8 mouse cellular contexts compared by ENCODE assay signal in the genomic region with DNA sequence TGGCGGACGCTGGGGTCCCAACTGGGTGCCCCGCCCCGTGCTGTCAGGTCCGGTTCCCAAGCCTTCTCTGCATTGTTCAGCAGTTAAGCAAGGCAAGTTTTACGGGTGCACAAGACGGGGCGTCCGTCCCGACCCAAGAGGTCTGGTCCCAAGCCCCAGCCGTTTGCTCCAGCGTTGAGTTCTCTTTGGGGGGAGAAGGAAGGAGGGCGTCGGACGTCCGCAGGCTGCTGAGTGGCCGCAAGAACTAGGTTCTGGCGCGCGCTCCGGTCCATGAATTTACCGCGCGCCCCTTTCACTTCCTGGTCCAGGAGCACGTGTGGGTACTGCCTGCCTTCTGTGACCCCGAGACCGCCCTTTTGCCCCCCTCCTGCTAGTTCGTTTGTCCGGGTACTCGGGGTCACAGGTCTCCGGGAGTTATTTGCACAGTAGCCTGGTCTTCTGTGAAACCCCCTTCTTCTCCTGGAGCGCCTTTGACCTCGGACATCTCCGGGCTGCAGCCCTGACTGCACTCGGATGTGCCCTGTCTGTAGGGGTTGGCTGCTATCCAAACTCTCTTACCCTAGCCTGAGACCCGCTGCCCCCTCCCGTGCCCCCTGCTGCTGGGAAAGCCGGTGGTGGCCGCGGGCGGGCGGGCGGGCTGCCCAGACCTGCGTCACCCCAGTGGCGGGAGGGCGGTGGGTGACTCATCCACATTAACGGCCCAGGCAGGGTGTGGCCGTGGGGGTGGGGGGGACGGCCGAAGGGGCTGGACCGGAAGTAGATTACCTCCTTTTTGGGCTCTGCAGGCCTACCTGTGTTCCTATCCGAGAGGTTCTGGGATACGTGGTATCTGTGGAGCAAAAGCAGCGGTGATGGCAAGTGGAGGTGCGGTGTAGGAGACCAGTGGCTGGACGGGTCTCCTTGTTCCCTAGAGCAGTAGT. TPM values are rescaled to one million over a fixed set of nuclear protein-coding genes. Genes with fewer than 3 reads are reported as not detected.
DNase-seq lines count a peak whose midpoint lies in the region; ATAC-seq lines count a peak whose summit lies in the region.

No protein-coding gene starts in this region.

- peak overlapping the region; percentile 60 for H3K4me3 ChIP-seq in embryonic facial prominence, embryonic 10.5 days
- peak overlapping the region; percentile 88 for H3K4me3 ChIP-seq in heart, embryonic 13.5 days
- peak overlapping the region; percentile 78 for H3K4me3 ChIP-seq in kidney, embryonic 16.5 days (ENCODE audit: low read length)

- intact Hi-C loops in left cerebral cortex, postnatal 36 days (cut with DNase I): no loop called here

- H3K36me3 ChIP-seq in embryonic facial prominence, embryonic 10.5 days (replicated peaks): peaks cover 43% of the 10 kb centered on the region
- H3K36me3 ChIP-seq in heart, embryonic 13.5 days: peaks cover 11% of the 10 kb centered on the region
- peaks cover 22% of the 10 kb centered on the region for H3K36me3 ChIP-seq in kidney, embryonic 16.5 days (ENCODE audit: insufficient read depth, low read length)
- no peaks in the 10 kb centered on the region; the same call in 1 of the 2 replicates for H3K36me3 ChIP-seq in splenic B cell, adult 2 months (ENCODE audit: control insufficient read depth, insufficient read depth, low read length, poor library complexity, severe bottlenecking)

- under 1% methylated on average over 56 of the region's 56 CpGs for WGBS in embryonic facial prominence, embryonic 10.5 days
- WGBS in heart, embryonic 13.5 days: under 1% methylated on average over 56 of the region's 56 CpGs
- WGBS in kidney, embryonic 16.5 days: under 1% methylated on average over 56 of the region's 56 CpGs

- H3K9me3 ChIP-seq in embryonic facial prominence, embryonic 10.5 days: no peaks in the 10 kb centered on the region
- no peaks in the 10 kb centered on the region for H3K9me3 ChIP-seq in heart, embryonic 13.5 days
- H3K9me3 ChIP-seq in kidney, embryonic 16.5 days (ENCODE audit: low read length): no peaks in the 10 kb centered on the region

- H3K4me2 ChIP-seq in heart, embryonic 13.5 days: peak overlapping the region; percentile 80
- peak overlapping the region; percentile 70 for H3K4me2 ChIP-seq in kidney, embryonic 16.5 days (replicated peaks; ENCODE audit: low read depth, low read length)

- peaks cover 60% of the 10 kb centered on the region for H3K4me1 ChIP-seq in embryonic facial prominence, embryonic 10.5 days
- peaks cover 59% of the 10 kb centered on the region for H3K4me1 ChIP-seq in heart, embryonic 13.5 days
- H3K4me1 ChIP-seq in kidney, embryonic 16.5 days (ENCODE audit: insufficient read depth, low read length): peaks cover 43% of the 10 kb centered on the region

- peak overlapping the region; percentile 68 for H3K27ac ChIP-seq in embryonic facial prominence, embryonic 10.5 days (replicated peaks)
- peak overlapping the region; percentile 95 for H3K27ac ChIP-seq in heart, embryonic 13.5 days (replicated peaks)
- H3K27ac ChIP-seq in kidney, embryonic 16.5 days (ENCODE audit: low read length): peak overlapping the region; percentile 94

- peaks cover 70% of the 10 kb centered on the region for H3K27me3 ChIP-seq in embryonic facial prominence, embryonic 10.5 days (replicated peaks; ENCODE audit: low read depth, poor library complexity, severe bottlenecking)
- peaks cover 5% of the 10 kb centered on the region; the same call in 1 of the 2 replicates for H3K27me3 ChIP-seq in heart, embryonic 13.5 days (replicated peaks)
- no peaks in the 10 kb centered on the region for H3K27me3 ChIP-seq in kidney, embryonic 16.5 days (ENCODE audit: insufficient read depth, low read length)
- H3K27me3 ChIP-seq in splenic B cell, adult 2 months (ENCODE audit: control insufficient read depth, insufficient read depth, low read length, poor library complexity, severe bottlenecking): no peaks in the 10 kb centered on the region

- H3K9ac ChIP-seq in heart, embryonic 13.5 days: peak overlapping the region; percentile 92
- peak overlapping the region; percentile 69 for H3K9ac ChIP-seq in kidney, embryonic 16.5 days (replicated peaks; ENCODE audit: low read length)

- ATAC-seq in heart, embryonic 13.5 days (ENCODE audit: extremely low read depth, insufficient number of reproducible peaks, low FRiP score, low TSS enrichment): peak; percentile 33; the same call in 1 of the 2 replicates
- peak; percentile 16 for ATAC-seq in kidney, embryonic 16.5 days (ENCODE audit: low FRiP score, low TSS enrichment)

- peak; percentile 28 for DNase-seq in ovary, adult 18-20 months (ENCODE audit: low spot score)
- no peak for DNase-seq in ovary, postnatal 10 days (ENCODE audit: low spot score)
- DNase-seq in embryonic facial prominence, embryonic 10.5 days (ENCODE audit: low spot score): peak; percentile 61
- peak; percentile 87 to 89 for DNase-seq in lung, postnatal 4 days
- DNase-seq in splenic B cell, adult 2 months (ENCODE audit: low read depth, low spot score): peak; percentile 69
- DNase-seq in left cerebral cortex, postnatal 36 days (ENCODE audit: low spot score in 2 of 2): no peak

RNA-seq across cellular contexts. Expression of a gene that starts 0.9 kb away (rescaled TPM):
- 75.1 and 82.5 TPM in 2 replicates for polyA plus RNA-seq in embryonic facial prominence, embryonic 10.5 days (2016; fragmentation: Nextera tagmentation; extraction: Ambion mirVana)
- polyA plus RNA-seq in heart, embryonic 13.5 days (2015; fragmentation: Nextera tagmentation; extraction: Ambion mirVana): 312 and 327 TPM in 2 replicates
- polyA plus RNA-seq in kidney, embryonic 16.5 days (2015; fragmentation: Nextera tagmentation; extraction: Ambion mirVana): 280 and 282 TPM in 2 replicates
- 10 to 100 TPM in 1 of 2 experiments, 1 to 10 TPM in 1; 10.0 to 11.6 TPM for total RNA-seq in left cerebral cortex, postnatal 36 days (2021)

RNA-seq across cellular contexts. Expression of a gene that starts 19.1 kb away (rescaled TPM):
- polyA plus RNA-seq in embryonic facial prominence, embryonic 10.5 days (2016; fragmentation: Nextera tagmentation; extraction: Ambion mirVana): 92.8 and 95.9 TPM in 2 replicates
- 9.2 and 9.6 TPM in 2 replicates for polyA plus RNA-seq in heart, embryonic 13.5 days (2015; fragmentation: Nextera tagmentation; extraction: Ambion mirVana)
- 45.7 and 58.1 TPM in 2 replicates for polyA plus RNA-seq in kidney, embryonic 16.5 days (2015; fragmentation: Nextera tagmentation; extraction: Ambion mirVana)
- 10 to 100 TPM in 1 of 2 experiments, 1 to 10 TPM in 1; 8.4 to 11.2 TPM for total RNA-seq in left cerebral cortex, postnatal 36 days (2021)

RNA-seq across cellular contexts. Expression of a gene that starts 19.9 kb away (rescaled TPM):
- polyA plus RNA-seq in embryonic facial prominence, embryonic 10.5 days (2016; fragmentation: Nextera tagmentation; extraction: Ambion mirVana): 1.3 TPM in 2 replicates
- 1.9 and 2.4 TPM in 2 replicates for polyA plus RNA-seq in heart, embryonic 13.5 days (2015; fragmentation: Nextera tagmentation; extraction: Ambion mirVana)
- polyA plus RNA-seq in kidney, embryonic 16.5 days (2015; fragmentation: Nextera tagmentation; extraction: Ambion mirVana): 1.9 and 2.5 TPM in 2 replicates
- 1 to 10 TPM; 3.4 to 4.0 TPM for total RNA-seq in left cerebral cortex, postnatal 36 days (2021)

RNA-seq across cellular contexts. Expression of a gene that starts 25.6 kb away (rescaled TPM):
- not detected in 2 replicates for polyA plus RNA-seq in embryonic facial prominence, embryonic 10.5 days (2016; fragmentation: Nextera tagmentation; extraction: Ambion mirVana)
- 1.2 and 1.3 TPM in 2 replicates for polyA plus RNA-seq in heart, embryonic 13.5 days (2015; fragmentation: Nextera tagmentation; extraction: Ambion mirVana)
- 1.0 and 1.7 TPM in 2 replicates for polyA plus RNA-seq in kidney, embryonic 16.5 days (2015; fragmentation: Nextera tagmentation; extraction: Ambion mirVana)
- under 1 TPM; 0.49 to 0.82 TPM for total RNA-seq in left cerebral cortex, postnatal 36 days (2021)

RNA-seq across cellular contexts. Expression of a gene that starts 55.0 kb away (rescaled TPM):
- 0.12 TPM in 1 of 2 replicates, not detected in the other for polyA plus RNA-seq in embryonic facial prominence, embryonic 10.5 days (2016; fragmentation: Nextera tagmentation; extraction: Ambion mirVana)
- polyA plus RNA-seq in heart, embryonic 13.5 days (2015; fragmentation: Nextera tagmentation; extraction: Ambion mirVana): 0.15 and 0.25 TPM in 2 replicates
- polyA plus RNA-seq in kidney, embryonic 16.5 days (2015; fragmentation: Nextera tagmentation; extraction: Ambion mirVana): 0.34 and 0.68 TPM in 2 replicates
- total RNA-seq in left cerebral cortex, postnatal 36 days (2021): under 1 TPM in 1 of 2 experiments, not detected in 1; 0.47 TPM

Comparison
In these comparisons a context has a peak if more than half of its experiments do, and no peak if none do; other contexts are left out.
1. DNase-seq: peak in ovary, adult 18-20 months (single experiment), embryonic facial prominence, embryonic 10.5 days (single experiment), lung, postnatal 4 days (2 of 2) and splenic B cell, adult 2 months (single experiment); none in ovary, postnatal 10 days (single experiment) and left cerebral cortex, postnatal 36 days (0 of 2).
2. Peak in every context shown above with its lines, with median percentiles within 50 percentile points of each other: H3K27ac ChIP-seq and H3K4me3 ChIP-seq.